Mouse (Mus musculus) frontal cortex, postnatal 10 days (tissue): ENCODE results near the gene Olfr18.
A peak's percentile ranks its signal among the peaks of the same experiment; 100 is the strongest.
"Not testable (repeated sequence)": the region's sequence is repeated elsewhere in the genome, so short reads cannot be mapped to it uniquely, and the experiment has no call there.

Experiments used
- DNase-seq, 2 experiments: peaks; one replicate each; pipeline ENCODE4 v3.0.0; 2022; ENCODE audit warnings: low spot score in 2 of 2, mixed read lengths in 1 of 2

Gene Olfr18

DNA sequence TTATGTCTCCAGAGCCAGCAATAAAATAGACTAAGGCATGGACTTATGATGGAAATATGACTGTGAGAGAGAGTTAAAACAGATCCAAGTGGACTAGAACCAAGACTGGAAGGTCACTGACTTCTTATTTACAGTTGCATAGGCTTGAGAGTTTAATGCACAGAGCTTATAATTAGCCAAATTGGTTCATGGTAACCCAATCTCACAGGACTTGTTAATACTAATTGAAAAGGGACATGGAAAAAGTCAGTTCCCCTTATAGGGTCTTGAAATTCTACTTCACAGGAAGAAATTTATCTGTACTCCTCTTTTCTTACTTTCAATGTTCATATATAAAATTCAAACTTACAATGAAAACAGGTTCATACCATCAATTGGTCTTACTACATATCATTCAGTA lies at the start of gene Olfr18:
TSS of gene Olfr18 (minus strand) at position 101 of the 400 bp plus-strand sequence.
- no peak for DNase-seq

DNA sequence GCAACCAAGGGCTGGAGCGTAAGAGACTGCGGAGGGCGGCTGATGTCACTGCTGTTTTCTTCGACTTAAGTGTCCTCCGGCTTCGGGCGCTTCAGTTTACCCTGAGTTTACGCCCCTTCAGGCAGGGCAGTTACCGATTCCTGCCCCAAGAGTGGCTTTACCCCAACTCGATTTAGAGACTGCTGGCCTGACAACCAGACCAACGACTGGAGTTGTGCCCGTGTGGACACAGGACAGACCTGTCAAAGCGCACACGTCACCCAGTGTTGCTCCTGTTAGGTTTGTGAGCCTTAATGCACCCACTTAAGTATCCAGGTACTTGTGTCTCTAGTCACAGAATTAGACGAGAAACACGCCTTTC lies 49.4 kb upstream of the Olfr18 start:
- DNase-seq, result no peak

DNA sequence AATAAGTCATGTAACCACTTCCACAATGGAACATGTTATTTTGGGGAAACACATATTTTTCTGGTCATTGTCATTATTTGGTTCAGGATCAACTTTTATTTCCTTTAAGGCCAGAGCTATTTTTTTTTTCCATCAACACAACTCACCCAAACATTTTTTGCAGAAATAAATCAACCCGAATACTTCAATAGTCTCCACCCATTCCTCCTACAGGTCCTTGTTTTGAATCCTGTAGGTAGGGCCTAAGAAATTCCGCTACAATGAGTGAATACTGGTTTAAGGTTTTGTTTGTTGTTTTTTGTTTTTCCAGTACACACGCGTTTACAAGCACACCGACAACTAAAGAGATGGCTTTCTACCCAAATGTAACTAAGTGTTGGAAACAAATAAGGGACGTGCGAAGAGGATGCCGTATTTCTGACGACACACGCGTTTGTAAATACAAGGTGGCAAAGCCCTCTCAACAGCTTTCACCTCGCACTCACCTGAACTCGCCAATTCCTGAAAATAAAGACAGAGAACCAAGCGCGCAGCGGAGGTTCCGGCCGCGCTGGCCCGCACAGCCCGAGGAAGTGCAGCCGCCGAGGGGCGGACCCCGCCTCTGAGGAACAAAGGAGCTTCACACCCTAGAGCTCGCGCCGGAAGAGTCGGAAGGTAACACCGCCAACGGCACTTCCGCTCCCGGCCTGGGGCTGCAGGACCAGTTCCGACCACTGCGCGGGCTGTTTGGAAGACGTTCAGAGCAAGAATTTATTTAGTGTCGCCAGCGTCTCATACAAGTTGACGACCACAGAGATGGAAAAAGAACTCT lies 48.8 kb upstream of the Olfr18 start, which contains the start of gene Zfp560:
TSS of gene Zfp560 (minus strand) at position 646 of the 811 bp plus-strand sequence.
- peak; percentile 67 to 90 for DNase-seq

DNA sequence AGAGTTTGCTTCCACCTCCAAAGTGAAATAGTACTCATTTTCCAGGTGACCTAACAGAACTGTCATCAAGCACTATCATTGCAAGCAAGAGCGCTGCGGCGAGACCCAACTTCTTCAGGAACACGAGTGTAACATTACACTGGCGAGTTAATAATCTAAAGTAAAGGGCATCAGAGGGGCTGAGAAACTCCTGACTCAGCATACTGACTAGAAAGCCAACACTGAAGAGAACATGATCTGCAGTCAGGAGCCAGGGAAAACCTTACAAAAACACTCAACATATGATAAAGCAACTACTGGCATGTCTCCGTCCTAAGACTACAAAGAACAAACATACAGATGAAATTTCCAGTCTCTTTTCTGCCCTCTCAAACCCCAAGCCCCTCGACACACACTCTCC lies 47.8 kb upstream of the Olfr18 start:
- DNase-seq, result no peak

DNA sequence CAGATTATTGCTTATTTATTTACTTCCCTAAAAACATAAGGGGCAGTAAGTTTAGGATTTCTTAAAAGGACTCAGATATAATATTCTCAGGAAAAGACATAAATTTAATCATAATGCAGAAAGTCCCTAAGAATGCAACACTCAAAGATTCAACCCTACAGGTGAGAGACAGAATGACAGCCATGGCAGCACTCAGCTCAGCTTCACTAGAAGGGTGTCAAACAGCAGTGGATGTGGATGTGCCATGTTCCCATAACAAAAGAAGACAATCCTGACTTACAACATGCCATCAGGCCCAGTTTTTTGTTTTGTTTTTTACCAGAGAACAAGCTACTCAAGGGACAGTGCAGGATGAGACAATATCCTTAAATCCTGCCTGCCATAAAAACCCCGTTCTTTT lies 38.8 kb upstream of the Olfr18 start:
- no peak for DNase-seq

DNA sequence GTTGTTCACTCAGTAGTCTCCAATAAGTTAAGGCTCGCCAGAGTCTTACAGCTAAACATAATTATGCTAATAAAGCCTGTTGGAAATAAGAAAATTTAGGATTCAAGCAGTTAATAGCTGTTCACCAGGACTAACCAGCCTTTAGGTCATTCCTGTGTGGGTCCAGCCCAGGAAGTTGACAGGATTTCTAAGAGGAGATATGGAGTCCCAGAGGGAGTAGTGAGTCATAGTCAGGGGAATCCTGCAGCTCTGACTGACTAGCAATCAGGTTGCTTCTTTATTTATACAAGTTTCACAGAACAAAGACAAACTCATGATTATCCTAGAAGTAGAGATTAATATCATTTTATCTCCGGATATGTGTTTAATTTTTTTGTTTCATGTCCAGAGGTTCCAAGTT lies 31.4 kb upstream of the Olfr18 start:
- DNase-seq, result no peak

DNA sequence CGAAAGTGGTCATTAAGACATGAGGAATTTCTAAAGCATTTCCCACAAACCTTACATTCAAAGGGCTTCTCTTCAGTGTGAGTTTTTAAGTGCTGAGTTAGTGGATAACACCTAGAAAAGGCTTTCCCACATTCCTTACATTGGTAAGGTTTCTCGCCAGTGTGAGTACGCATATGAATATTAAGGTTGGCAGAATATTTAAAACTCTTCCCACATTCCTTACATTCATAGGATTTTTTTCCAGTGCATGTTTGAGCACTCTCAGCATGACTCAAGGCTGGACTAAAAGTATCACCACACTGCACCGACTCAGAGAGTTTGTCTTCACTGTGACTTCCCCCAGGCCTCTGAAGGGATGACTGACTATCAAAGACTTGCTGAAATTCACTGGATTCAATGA lies 12.6 kb upstream of the Olfr18 start:
- no peak for DNase-seq

DNA sequence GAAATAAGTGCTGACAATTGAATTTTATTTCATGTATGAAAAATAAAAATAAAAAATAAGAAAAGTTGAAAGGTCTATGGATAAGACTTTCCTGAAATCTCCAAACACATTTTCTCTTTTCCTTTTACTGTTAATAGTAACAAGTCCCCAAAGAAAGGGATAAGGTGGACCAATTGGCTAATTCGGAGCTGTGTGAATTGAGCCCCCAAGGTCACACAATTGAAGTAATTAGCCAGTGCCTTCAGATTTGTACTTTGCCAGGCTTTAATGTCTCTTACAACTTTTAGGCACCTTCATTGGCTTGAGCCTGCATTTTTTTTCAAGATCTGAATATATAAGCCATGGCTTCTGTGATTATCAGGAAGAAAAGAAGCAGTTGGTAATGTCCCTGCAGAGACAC lies 37.7 kb downstream of the Olfr18 start, which contains the start of gene Olfr873:
TSS of gene Olfr873 (plus strand) at position 301 of the 400 bp plus-strand sequence.
- DNase-seq, result no peak

DNA sequence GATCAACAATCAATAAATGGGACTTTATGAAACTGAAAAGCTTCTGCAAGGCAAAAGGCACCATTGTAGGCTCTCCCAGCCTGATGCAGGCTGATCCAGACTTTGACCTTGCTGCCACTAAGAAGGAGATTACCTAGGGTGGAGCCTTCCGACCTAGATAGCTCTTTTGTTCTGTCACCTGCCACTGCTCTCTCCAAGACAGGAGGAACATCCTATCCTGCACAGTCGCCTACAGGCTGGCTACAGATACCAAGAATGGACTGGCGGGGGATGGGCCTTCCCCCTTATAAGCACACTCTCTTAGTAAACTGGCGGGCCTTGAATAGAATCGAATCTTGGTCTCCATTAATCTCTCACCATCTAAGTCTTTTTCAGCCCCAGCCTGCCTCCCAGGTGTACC lies 40.3 kb downstream of the Olfr18 start:
- DNase-seq, result not testable (repeated sequence)

DNA sequence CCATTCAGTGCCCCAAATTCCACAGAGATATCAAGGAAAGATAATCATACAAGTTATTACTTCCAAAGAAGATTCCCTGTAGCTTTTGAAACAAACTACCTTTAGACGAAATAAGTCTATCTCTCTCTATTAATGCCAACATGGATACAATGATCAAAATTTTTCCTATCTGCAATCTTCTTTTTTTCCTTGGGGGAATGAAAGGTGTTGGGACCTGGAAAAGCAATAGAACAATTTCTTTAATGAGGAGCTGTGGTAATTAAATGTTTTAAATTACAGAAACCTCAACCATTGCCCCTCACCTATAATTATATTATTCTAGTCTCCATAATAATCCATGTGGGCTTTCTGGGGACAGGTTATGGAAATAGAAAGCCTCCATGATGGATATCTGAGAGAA lies 53.8 kb downstream of the Olfr18 start, which contains the start of gene Olfr39:
TSS of gene Olfr39 (plus strand) at position 301 of the 400 bp plus-strand sequence.
- no peak for DNase-seq
